In genomic region chr17:47151557-47152278, GRCm38 (mm10) we compare ENCODE assay signal across 8 mouse cellular contexts.
DNase-seq lines count a peak whose midpoint lies in the region; ATAC-seq lines count a peak whose summit lies in the region.

No protein-coding gene starts in this region.

- peak; percentile 81 for ATAC-seq in hindbrain, embryonic 14.5 days (ENCODE audit: low FRiP score)
- ATAC-seq in liver, embryonic 16.5 days (ENCODE audit: low read depth), result no peak
- peak; percentile 30; the same call in 1 of the 2 replicates for ATAC-seq in stomach, embryonic 15.5 days (ENCODE audit: insufficient read depth, low FRiP score, low read depth)

- H3K27ac ChIP-seq in hindbrain, embryonic 14.5 days, result peak overlapping the region; percentile 83
- no peak overlapping the region for H3K27ac ChIP-seq in liver, embryonic 16.5 days (ENCODE audit: low read length)
- H3K27ac ChIP-seq in stomach, embryonic 15.5 days, result peak overlapping the region; percentile 64

- H3K4me3 ChIP-seq in hindbrain, embryonic 14.5 days (replicated peaks; ENCODE audit: low read length), result peak overlapping the region; percentile 26
- peak overlapping the region; percentile 13; the same call in 1 of the 2 replicates for H3K4me3 ChIP-seq in liver, embryonic 16.5 days (ENCODE audit: low read depth, low read length)
- H3K4me3 ChIP-seq in stomach, embryonic 15.5 days (replicated peaks), result peak overlapping the region; percentile 29

- H3K27me3 ChIP-seq in hindbrain, embryonic 14.5 days (ENCODE audit: control insufficient read depth, insufficient read depth, low read length), result no peaks in the 10 kb centered on the region
- no peaks in the 10 kb centered on the region for H3K27me3 ChIP-seq in liver, embryonic 16.5 days (ENCODE audit: control insufficient read depth, insufficient read depth, low read depth, low read length)
- H3K27me3 ChIP-seq in stomach, embryonic 15.5 days (replicated peaks), result no peaks in the 10 kb centered on the region

- peak overlapping the region; percentile 58 for H3K4me2 ChIP-seq in hindbrain, embryonic 14.5 days (replicated peaks)
- peak overlapping the region; percentile 41; the same call in 1 of the 2 replicates for H3K4me2 ChIP-seq in liver, embryonic 16.5 days (ENCODE audit: low read depth, low read length)
- peak overlapping the region; percentile 47 for H3K4me2 ChIP-seq in stomach, embryonic 15.5 days

- H3K9me3 ChIP-seq in hindbrain, embryonic 14.5 days (ENCODE audit: control insufficient read depth, low read length), result no peaks in the 10 kb centered on the region
- H3K9me3 ChIP-seq in liver, embryonic 16.5 days (replicated peaks; ENCODE audit: control insufficient read depth, low read length), result no peaks in the 10 kb centered on the region
- no peaks in the 10 kb centered on the region for H3K9me3 ChIP-seq in stomach, embryonic 15.5 days

- WGBS in hindbrain, embryonic 14.5 days, result 28% methylated on average over 20 of the region's 20 CpGs
- 51% methylated on average over 20 of the region's 20 CpGs for WGBS in liver, embryonic 16.5 days (ENCODE audit: insufficient replicate concordance)
- 18% methylated on average over 19 of the region's 20 CpGs for WGBS in stomach, embryonic 15.5 days

- no peaks in the 10 kb centered on the region; the same call in 1 of the 2 replicates for H3K36me3 ChIP-seq in hindbrain, embryonic 14.5 days (replicated peaks; ENCODE audit: control insufficient read depth, insufficient read depth)
- H3K36me3 ChIP-seq in liver, embryonic 16.5 days (ENCODE audit: control insufficient read depth, insufficient read depth), result no peaks in the 10 kb centered on the region
- H3K36me3 ChIP-seq in stomach, embryonic 15.5 days, result no peaks in the 10 kb centered on the region

- peak overlapping the region; percentile 39 for H3K9ac ChIP-seq in hindbrain, embryonic 14.5 days
- no peak overlapping the region for H3K9ac ChIP-seq in liver, embryonic 16.5 days (ENCODE audit: low read depth, low read length)
- H3K9ac ChIP-seq in stomach, embryonic 15.5 days, result no peak overlapping the region

- peaks cover 30% of the 10 kb centered on the region for H3K4me1 ChIP-seq in hindbrain, embryonic 14.5 days (replicated peaks; ENCODE audit: control insufficient read depth, insufficient read depth, low read length)
- no peaks in the 10 kb centered on the region; the same call in 1 of the 2 replicates for H3K4me1 ChIP-seq in liver, embryonic 16.5 days (ENCODE audit: control insufficient read depth, low read depth, low read length)
- peaks cover 29% of the 10 kb centered on the region for H3K4me1 ChIP-seq in stomach, embryonic 15.5 days

- DNase-seq in cerebellum, postnatal 10 days, result peak; percentile 36 to 42
- DNase-seq in cerebellum, adult 8-10 months, result no peak
- DNase-seq in ovary, adult 18-20 months (ENCODE audit: low spot score), result peak; percentile 79
- no peak for DNase-seq in ovary, postnatal 14 days (ENCODE audit: low spot score)
- peak; percentile 62 for DNase-seq in hindbrain, embryonic 14.5 days (ENCODE audit: low spot score)
- no peak for DNase-seq in spleen, postnatal 10 days (ENCODE audit: low spot score in 2 of 2)

Comparison
In these comparisons a context has a peak if more than half of its experiments do, and no peak if none do; other contexts are left out.
1. DNase-seq: peak in cerebellum, postnatal 10 days (2 of 2), ovary, adult 18-20 months (single experiment) and hindbrain, embryonic 14.5 days (single experiment); none in cerebellum, adult 8-10 months (single experiment), ovary, postnatal 14 days (single experiment) and spleen, postnatal 10 days (0 of 2).
2. Peak in every context shown above with its lines, with median percentiles within 50 percentile points of each other: H3K4me2 ChIP-seq and H3K4me3 ChIP-seq.